Mouse (Mus musculus) neutrophil, adult 5-6 weeks (primary cell): Measurements from ENCODE around the gene Ssxb2. TPM values are rescaled to one million over a fixed set of nuclear protein-coding genes. Genes with fewer than 3 reads are reported as not detected.
"Not testable (repeated sequence)": the region's sequence is repeated elsewhere in the genome, so short reads cannot be mapped to it uniquely, and the experiment has no call there.

Source experiments
- ATAC-seq: fragments of 151-379, 151-347 bp; 2 replicates; pipeline ENCODE4 v1.8.0; 2017; ENCODE audit warnings: mild to moderate bottlenecking, moderate TSS enrichment; ENCODE audit not compliant: insufficient number of reproducible peaks, poor library complexity, low FRiP score, severe bottlenecking; ENCODE audit errors: extremely low read depth
- total RNA-seq: library from RNA; stranded (forward); fragments of 200-1000 nt; gene quantifications from 2 replicates; pipeline ENCODE4 v1.2.3, GENCODE M21; 2017

The Ssxb2 gene
- total RNA-seq = not detected in 2 replicates

DNA sequence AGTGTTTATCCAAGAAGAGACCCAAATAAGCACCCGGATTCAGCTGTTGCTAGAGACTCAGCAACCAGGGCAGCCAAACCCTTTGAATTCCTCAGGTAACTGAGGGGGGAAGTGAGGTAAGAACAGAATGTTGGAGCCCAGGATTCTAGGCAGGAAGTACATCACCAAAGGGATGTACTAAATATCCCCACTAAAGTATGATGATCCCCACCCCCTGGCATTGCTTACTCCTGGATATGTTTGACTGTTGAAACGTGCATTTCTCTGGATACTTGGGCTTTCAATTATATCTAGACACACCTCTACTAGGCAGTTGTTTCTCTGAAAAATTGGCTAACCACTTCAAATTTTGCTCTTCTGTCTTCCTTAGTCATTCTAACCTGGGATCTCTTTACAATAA, at the start of gene Ssxb2:
Ssxb2 (minus strand) TSS at position 101 of the 400 bp plus-strand sequence.
- ATAC-seq = not testable (repeated sequence)

GRCm38 (mm10) chrX:8413005-8413404, 48.5 kb downstream of the Ssxb2 start, which contains the start of gene Ssxb1:
TSS of gene Ssxb1 (plus strand) at chrX:8413305.
- ATAC-seq = not testable (repeated sequence)

Other genes with a start within 250 kb of the Ssxb2 start
- 8.7 and 15.9 TPM in 2 replicates for gene Ftsj1, start 209.3 kb downstream of the Ssxb2 start, total RNA-seq
- 0.49 TPM in 1 of 2 replicates, not detected in the other for gene Slc38a5, start 190.6 kb downstream of the Ssxb2 start, total RNA-seq
- not detected in 2 replicates for gene Ssxb10, start 134.3 kb downstream of the Ssxb2 start, total RNA-seq
- not detected in 2 replicates for gene Ssxb9, start 94.7 kb downstream of the Ssxb2 start, total RNA-seq
- not detected in 2 replicates for gene Ssxb1, start 48.4 kb downstream of the Ssxb2 start, total RNA-seq
- not detected in 2 replicates for gene Gm14459, start 63.2 kb upstream of the Ssxb2 start, total RNA-seq
- not detected in 2 replicates for gene Ssxb6, start 86.5 kb upstream of the Ssxb2 start, total RNA-seq
- gene Ssxb3, start 130.1 kb upstream of the Ssxb2 start, total RNA-seq = not detected in 2 replicates
- not detected in 2 replicates for gene Ssxb8, start 229.1 kb upstream of the Ssxb2 start, total RNA-seq